Mouse (Mus musculus) lung, postnatal 36 days (tissue): ENCODE results near the gene Phgr1.
A peak's percentile ranks its signal among the peaks of the same experiment; 100 is the strongest.

ENCODE experiments used
- DNase-seq: peaks from one replicate; pipeline ENCODE4 v3.0.0; 2022; ENCODE audit warnings: mixed read lengths

The Phgr1 gene

DNA sequence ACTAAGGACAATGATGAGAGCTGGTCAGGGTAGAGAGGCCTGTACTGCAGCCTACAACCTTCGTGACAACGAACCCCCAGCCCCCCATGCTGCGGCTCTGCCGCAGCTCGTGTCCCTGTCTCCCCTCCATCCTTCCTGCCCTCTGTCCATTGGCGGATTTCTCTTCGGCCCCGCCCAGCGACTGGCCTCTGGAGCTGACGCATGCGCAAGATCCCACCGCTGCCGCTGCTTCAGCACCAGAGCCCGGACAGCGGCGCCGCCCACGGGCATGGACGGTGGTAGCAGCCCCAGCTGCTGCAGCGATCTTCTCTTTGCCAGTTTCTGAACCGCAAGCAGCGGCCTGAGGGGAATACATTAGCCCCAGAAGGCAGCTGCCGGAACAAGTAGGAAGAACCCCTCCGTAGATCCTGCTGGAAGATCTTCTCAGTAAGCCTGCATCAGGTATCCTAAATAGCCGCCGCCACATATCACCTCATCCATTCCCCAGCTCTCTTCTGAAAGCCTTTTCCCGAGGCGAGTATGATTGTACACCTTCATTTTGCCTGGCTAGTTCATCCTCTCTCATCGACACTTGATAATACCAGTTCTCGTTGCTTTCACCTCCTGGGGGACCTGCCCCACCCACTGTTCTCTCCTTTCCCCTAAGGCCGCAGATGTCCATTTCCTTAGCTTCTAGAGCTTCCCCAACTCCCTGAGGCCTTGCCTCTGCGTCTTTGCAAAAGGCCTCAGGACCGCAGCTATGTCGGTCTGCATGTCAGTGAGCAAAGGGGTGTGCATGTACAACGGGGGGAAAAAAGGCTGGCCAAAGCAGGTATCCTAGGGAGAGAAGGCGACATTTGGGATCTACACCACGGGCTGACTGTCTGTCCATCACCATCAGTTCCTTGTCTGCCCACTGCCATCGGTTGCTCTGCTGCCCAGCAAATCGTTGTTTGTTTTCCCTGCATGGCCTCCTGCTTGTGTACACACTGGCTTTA, 7.2 kb downstream of the Phgr1 start, which contains the start of gene Disp2:
Gene Disp2 (plus strand): TSS at position 216 of the 977 bp plus-strand sequence.
- peak; percentile 97 for DNase-seq

DNA sequence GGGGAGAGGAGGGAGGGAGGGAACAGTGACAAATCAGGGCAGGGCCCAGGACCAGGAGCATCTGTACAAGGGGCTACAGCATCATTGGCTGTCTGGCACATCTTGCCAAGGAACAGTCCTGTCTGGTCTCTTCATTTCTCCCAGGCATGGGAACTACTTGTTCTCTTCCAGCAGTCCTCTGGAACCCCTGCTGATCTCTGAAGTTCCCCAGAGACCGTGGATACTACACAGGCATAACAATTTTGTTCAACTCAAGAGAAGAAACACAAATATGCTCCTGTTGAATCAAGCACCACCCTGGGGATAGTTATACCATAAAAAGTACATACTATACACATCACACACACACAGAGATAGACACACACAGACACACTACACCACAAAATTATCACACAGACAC, 8.5 kb downstream of the Phgr1 start:
- no peak for DNase-seq

DNA sequence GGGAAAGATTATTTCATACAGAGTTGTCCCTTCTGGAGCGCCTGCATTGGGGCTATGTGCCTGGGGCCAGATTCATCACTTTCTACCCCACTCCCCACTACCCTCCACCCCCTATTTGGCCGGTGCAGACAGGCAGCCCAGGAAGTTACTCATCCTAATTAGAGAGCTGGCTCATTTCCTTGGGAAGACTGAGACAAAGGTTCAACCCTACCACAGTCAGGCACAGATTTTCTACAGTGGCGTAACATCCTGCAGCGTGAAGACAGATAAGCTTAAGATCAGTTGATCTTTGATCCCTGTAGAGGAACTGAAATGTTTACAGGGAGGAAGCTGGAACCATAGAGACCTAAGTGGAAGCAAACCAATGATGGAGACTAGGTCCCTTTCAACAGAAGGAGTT, 9.7 kb downstream of the Phgr1 start:
- peak; percentile 67 for DNase-seq

DNA sequence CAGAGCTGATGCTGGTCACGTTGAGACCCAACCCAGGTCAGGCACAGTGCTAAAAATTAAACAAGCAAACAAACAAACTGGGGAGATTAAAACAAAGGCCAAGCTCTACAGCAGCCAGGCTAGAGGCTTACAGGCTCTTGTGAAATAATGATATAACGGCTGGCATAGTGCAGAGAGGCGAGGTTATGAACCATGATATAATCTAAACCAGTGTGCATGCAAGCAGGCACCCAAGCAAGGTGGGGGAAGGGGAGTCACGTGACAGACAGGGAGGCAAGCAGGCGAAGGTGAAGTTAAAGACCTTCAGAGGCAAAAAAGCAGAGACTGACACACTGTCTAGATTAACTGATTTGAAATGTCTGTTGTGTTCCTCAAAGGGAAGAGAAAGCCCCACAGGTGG, 10.5 kb downstream of the Phgr1 start:
- no peak for DNase-seq

DNA sequence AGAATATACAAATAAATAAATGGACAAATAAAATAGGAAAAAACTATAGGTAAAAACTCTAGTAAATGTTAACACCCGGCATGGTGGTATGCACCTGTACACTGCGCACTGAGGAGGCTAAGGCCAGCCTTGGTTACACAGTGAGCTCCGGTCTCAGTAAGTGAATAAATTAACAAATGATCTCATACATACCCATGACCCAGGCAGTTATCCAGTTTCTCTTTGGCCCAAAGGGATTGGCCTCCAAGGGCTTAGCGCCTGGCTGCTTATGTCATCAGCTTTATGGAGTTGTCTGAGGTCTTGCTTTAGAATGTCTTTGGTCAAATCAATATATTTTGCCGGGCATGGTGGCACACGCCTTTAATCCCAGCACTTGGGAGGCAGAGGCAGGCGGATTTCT, 11.1 kb downstream of the Phgr1 start:
- no peak for DNase-seq

DNA sequence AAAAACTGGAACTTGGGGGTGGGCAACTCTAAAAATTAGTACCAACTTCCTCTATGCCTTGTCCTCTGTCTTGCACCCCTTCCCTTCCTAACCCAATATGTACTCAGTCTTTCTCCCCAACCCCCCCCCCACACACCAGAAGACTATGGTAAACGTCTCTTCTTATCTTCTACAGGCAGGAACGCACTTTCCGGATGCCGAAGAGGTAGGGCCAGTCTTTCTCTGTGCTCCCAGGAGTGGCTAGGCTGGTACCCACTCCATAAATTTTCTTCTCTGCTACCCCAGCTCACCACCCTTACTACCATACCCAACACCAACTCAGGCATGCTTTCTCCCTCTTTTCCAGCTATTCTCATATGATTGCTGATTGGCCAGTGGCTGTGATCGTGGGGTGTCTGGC, 14.0 kb downstream of the Phgr1 start:
- no peak for DNase-seq

DNA sequence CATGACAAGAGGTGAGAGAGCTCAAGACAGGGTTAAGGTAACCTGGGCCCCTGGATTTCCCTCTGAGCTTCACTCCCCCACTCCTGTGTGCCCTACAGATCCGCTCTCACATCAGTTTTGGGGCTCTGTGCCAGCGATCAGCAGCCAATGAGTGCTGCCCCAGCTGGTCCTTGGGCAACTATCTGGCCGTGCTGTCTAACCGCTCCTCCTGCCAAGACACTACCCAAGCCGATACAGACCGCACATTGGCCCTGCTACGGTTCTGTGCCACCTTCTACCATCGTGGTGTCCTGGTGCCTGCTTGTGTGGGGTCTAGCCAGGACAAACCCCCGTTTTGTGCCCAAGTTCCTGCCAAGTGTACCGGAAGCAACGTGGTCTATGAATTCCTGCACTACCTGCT, 16.9 kb downstream of the Phgr1 start:
- no peak for DNase-seq

DNA sequence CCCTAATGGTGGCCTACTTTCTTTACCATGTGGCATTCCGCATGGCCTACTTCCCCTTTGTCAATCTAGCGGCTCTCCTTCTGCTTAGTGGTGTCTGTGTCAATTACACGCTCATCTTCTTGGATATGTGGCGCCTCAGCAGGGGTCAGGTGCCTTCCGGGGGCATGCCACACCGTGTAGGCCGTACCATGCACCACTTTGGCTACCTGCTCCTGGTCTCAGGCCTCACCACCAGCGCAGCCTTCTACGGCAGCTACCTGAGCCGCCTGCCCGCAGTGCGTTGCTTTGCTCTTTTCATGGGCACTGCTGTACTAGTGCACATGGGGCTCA, 17.6 kb downstream of the Phgr1 start:
- DNase-seq = no peak

DNA sequence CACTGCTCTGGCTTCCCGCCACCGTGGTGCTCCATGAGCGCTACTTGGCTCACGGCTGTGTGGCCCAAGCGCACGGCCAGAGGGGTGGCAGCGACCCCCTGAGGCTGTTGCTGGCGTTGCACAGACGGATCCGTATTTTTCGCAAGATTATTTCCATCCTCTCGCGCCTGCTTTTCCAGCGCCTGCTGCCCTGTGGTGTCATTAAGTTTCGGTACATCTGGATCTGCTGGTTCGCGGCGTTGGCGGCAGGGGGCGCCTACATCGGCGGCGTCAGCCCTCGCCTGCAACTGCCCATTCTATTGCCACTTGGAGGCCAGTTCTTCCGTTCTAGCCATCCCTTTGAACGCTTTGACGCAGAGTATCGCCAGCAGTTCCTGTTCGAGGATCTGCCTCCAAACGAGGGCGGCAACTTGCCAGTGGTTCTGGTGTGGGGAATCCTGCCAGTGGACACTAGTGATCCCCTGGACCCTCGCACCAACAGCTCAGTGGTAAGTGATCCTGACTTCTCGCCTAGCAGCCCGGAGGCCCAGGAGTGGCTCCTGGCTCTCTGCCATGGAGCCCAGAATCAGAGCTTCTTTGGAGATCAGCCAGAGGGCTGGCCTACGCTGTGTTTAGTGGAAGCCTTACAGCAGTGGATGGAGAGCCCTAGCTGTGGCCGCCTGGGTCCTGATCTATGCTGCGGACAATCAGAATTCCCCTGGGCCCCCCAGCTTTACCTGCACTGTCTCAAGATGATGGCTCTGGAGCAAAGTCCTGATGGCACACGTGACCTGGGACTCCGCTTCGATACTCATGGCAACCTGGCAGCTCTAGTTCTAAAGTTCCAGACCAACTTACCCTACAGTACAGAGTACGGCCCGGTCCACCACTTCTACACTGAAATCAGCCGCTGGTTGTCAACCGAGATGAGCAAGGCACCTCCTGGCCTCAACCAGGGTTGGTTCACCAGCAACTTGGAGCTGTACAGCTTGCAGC, 18.3 kb downstream of the Phgr1 start:
- peak; percentile 88 for DNase-seq

DNA sequence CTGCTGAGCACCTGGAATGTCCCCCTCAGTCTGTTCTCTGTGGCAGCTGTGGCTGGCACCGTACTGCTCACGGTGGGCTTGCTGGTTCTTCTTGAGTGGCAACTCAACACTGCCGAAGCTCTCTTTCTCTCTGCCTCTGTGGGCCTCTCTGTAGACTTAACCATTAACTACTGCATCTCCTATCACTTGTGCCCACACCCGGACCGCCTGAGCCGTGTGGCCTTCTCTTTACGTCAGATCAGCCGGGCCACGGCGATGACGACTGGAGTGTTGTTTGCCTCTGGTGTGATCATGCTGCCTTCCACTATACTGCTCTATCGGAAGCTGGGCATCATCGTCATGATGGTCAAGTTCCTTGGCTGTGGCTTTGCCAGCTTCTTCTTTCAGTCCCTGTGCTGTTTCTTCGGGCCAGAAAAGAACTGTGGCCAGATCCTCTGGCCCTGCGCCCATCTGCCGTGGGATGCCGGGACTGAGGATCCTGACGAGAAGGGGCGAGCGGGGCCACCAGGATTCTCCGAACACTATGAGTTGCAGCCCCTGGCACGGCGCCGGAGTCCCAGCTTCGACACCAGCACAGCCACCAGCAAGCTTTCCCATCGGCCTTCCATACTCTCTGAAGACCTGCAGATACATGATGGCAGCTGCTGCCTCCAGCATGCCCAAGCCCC, 19.2 kb downstream of the Phgr1 start:
- DNase-seq = no peak

DNA sequence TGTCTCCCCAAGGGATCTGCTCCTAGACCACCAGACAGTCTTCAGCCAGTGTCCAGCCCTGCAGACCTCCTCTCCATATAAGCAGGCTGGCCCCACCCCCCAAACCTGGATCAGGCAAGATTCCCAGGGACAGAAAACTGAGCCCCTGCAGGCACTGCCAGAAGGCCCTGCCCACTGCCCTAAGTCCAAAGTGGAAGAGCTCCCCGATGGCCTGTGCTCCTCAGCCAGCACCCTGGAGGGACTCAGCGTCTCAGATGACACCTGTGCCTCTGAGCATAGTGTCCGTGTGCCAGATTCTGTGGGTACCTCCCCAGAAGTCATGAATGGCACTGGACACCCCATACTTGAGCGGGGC, 19.7 kb downstream of the Phgr1 start:
- DNase-seq = no peak

DNA sequence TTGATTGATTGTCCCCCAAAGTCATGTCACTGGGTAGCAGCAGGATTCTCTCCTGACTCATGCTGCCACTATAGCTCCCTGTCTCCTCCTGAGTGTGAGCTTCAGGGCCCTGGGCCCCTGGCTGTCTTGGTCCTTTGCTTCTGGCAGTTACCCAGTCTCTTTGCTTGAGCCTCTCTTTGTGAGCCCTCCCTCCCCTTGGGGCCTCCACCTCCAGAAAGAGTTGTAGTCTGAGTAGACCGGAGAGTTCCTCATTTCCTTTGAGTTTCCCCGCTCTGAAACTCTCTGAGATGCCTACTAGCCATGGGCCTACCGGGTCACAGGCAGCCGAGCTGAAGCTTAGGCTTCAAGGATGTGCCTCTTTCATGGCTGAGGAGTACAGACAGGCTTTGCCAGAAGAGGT, 21.1 kb downstream of the Phgr1 start:
- DNase-seq = no peak

DNA sequence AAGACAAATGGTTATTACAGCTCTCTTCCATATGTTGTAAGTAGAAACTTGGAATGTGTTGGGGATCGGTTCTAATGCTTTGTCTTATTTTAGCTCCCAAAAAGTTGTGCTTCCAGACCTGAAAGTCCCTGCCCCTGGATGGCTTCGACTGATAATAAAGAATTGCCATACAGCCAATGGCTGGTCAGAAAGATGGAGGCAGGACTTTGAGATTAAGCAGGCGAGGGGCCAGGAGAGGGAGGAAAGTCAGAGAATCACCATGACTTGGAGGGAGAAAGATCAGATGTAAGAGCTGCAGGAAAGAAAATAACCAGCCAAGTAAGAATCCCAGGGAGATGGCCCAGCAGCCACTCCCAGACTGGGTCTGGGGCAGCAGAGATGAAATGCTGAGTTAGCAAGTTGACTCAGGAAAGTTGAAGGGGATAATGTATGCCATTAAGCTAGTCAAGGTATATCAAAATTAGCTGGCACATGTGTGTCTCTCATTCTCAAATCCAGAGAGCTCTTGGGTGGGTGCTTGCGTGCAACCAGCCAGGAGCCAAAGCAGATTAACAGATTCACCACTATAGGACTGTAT, 30.1 kb downstream of the Phgr1 start:
- no peak for DNase-seq

DNA sequence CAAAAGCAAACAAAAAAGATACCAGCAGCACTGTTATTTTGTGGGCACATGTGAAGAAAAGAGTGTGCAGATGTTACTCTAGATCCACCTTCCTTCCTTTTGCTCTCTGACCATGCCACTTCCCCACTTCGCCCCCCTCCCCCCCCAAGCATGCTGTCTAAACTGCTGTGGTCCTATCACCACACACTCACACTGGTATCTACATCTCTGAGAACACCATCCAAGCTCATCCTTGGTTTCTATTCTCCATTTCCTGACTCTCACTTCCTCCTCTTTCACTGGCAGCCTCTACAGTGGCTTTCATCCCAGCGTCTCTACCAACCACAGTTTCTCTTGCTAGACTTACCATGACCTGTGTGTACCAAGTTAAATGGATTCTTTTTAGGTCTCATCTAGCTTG, 31.9 kb downstream of the Phgr1 start:
- peak; percentile 25 for DNase-seq

DNA sequence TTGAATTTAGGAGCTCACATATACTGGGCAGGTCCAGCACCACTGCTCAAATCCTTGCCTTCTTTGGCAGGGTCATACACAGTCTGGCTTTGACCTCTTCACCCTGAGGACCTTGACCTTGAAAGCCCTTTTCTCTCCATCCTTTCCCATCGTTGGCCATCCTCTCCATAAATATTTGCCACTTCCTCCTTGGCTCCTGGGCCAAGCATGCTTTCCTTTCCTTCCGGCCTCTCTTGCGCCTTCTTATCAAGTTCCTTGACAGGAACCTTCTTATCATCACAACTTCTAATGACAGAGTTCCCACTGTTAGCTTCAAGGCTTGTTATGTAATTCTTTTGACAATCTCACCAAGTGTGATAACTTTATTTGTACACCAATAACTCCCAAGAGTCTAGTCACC, 32.6 kb downstream of the Phgr1 start:
- DNase-seq = peak; percentile 54

DNA sequence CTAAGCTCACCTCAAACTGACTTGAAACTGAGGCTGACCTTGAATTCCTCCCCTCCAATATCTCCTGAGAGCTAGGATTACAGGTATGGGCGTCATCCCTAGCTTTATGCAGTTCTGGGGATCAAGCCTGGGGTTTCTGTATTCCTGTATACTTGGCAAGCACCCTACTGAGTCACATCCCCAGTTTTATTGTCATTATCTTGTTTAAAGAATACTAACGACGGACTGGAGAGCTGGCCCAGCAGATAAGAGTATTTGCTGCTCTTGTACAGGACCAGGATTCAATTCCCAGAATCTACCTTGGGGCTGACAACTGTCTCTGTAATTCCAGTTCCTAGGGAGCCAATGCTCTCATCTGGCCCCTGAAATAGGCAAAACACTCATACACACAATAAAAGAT, 33.2 kb downstream of the Phgr1 start:
- no peak for DNase-seq

DNA sequence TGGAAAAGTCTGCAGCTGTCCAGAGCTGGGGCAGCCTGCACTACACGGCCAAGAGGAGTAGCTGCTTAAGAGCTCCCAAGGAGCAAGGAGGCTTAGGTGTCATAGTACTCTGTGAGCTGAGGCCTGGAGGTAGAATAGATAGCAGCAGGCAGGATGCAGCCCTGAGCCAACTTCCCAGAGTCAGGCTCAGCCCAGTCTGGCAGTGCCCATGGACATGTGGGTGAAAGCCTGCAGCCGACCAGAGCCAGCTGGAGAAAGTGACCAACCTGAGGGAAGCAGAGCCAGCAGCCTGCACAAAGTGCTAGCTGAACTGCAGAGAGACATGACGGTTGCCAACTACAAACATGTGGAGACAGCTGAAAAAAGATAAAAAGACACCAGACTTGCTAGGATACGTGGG, 34.3 kb downstream of the Phgr1 start:
- DNase-seq = peak; percentile 47

DNA sequence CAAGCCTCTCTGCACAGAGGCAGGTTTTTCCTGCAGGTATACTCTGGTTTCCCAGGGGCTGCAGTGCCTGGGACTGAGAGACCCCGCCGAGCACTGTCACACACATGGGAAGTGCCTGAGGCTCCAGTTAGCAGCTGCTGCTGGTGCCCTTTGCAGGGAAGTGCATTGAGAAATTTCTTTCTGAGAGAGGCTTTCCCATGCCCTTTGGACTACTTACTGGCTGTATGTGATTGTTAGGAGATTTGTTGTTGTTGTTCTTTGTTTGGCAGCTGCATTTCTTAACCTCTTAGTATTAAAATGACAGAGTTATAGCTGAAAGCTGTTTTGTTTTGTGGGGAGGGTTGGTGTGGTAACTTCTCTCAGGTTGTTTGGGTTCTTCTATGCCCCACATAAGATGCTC, 38.3 kb downstream of the Phgr1 start:
- no peak for DNase-seq

DNA sequence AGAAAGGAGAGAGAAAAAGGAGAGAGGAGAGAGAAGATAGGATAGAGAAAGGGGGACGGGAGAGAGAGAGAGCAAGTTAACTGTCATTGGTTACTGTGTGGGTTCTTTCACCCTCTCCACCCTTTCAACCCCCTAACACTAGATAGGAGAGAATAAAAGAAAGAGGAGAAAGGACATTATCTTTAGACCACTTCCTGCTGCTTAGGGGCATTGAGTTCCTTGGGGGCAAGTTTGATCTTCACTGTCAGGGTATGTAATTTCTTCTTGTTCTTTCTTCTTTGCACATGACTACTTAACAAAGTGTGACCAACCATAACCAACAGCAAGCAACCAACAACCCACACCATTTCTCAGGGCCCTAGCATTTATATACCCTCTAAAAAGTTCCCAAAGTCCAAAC, 40.2 kb downstream of the Phgr1 start:
- DNase-seq = no peak

DNA sequence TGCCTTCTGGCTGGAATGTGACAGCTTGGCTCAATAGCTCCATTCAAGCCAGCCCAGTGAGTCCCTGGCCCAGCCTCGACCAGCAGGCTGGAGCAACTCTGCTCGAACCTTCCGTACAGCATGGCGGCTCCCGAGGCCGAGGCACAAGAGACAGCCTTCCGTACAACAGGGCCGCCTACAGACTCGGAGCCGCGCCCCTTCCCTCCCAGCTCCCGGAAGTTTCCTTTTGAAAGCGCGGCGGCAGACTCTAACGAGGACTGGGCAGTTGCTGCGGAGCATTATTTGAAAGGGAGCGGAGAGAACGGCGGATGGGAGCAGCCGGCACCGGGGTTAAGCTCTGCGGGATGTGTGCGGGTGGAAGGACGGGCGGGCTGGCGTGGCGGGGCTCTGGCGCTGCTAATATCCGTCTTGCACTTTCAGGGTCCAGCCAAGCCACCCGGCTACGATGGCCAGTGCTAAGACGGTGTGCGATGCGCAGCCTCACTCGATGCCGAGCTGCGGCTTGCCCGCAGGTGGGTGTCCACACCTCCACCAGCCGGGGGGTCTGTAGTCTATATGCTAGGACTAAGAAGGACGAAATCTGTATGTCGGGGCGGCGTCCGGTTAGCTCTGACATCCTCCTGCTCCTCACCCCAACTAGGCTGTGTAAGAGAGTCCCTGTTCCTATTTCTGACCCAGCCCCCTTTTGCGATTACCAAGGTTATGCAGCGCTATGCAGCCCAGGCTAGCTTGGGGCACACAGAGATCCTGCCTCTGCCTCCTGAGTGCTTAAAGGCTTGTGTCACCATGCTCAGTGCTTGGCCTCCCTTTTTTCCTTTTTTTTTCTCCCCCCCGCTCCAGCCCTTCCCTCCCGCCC, 41.6 kb downstream of the Phgr1 start, which contains the start of gene Knstrn:
Gene Knstrn (plus strand): TSS at position 23 of the 856 bp plus-strand sequence.
- DNase-seq = peak; percentile 96

DNA sequence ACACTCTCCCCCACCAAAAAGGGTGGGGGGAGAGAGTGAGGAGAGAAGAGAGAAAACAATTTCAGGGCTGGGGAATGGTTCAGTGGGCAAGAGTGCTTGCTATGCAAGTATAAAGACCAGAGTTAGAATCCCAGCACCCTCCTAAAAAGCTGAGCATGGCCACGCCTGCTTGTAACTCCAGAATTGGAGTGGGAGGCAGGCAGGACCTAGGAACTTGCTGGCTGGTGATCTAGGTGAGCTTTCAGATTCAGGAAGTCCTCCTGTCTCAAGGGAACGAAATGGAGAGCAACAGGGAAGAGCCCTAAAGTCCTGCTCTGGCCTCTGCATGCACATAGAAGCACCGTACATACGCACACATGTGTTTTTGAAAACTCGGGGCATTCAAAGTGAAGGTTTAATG, 50.2 kb downstream of the Phgr1 start:
- no peak for DNase-seq

DNA sequence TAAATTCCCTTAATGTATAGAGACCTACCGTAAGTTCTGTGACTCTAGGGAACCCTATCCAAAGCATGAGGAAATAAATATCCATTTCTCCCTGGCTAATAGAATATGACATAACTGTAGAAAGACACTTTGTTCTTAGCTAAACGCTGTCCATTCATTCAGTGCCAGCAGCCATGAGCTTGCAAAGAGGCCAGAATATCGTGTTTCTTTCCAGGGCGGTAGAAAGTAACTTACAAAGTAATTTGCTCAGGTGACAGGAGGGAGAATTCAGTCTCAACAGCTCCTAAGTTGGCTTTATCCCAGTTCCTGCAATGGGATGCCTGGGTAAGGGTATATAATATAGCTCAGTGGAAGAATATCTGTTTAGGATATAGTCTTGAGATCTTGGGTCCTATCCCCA, 51.8 kb downstream of the Phgr1 start:
- no peak for DNase-seq
